Mouse (Mus musculus) thymus, adult 2 months (tissue): ENCODE data around the gene Camk2d.

Source experiments
- CTCF ChIP-seq: fragments of 200-500 bp; IDR thresholded peaks from 2 replicates; pipeline ENCODE4 v1.5.1; 2012; ENCODE audit warnings: mild to moderate bottlenecking, control low read depth, low read length, moderate library complexity, borderline replicate concordance; ENCODE audit not compliant: control insufficient read depth, poor library complexity, insufficient read depth; ENCODE audit errors: extremely low read depth
- POLR2A ChIP-seq: fragments of 200-500 bp; IDR thresholded peaks from 2 replicates; pipeline ENCODE4 v1.6.1; 2012; ENCODE audit warnings: mild to moderate bottlenecking, low read length, control low read depth, moderate library complexity; ENCODE audit not compliant: control insufficient read depth, poor library complexity, insufficient read depth; ENCODE audit errors: extremely low read depth

DNA sequence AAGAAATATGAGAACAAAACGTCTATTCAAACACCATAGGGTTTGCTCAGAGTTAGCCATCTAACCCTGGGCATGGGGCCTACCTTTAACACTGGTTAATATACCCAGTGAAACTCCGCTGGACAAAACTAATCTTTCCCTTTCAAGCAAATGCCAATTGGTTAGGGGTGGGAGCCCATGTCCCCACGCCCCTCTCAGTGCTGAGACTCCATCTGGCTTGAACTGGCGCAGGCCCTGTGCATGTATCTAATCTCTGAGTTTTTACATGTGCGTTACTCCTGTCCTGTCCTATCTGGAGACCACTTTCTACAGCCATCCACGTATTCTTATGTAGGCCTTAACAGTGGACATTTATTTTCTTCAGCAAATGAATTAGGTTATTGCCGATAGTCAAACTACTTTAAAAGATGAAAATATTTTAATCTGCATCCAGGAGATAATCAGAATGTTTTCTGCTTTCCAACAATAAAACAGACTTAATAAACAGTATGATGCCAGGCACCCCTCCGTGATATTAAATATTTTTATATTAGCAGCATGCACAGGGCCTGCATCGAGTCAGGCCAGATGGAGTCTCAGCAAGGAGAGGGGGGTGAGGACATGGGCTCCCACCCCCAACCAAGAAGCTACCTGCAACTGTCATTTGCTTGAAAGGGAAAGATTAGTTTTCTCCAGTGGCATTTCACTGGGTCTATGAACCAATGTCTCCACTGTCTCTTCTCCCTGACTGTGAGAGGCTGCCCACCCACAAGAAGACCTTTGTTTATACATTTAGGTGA, 8.7 kb downstream of the Camk2d start:
- no peak for TF ChIP-seq POLR2A
- no peak for TF ChIP-seq CTCF
